Mouse (Mus musculus): Measurements from ENCODE around the gene Smim24.

Gene Smim24

DNA sequence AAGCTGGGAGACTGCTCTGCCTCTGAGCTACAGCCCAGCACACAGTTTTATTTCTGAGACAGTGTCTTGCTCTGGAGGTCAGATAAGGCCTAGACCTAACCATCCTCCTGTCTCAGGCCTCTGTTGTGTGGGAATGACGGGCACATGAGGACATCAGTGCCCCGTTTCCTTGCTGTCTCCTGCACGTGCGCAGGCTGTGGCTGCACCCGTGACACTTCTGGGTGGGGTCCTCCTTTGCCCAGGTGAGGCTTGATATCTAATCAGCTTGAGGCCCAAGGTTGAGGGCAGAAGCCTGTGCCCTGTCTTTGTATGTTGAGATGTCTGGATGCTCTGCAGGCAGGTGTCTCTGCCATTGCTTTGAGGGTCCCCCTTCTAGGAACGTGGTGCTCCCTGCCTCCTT lies 581 bp upstream of the Smim24 start:
- DNase-seq, result no peak

DNA sequence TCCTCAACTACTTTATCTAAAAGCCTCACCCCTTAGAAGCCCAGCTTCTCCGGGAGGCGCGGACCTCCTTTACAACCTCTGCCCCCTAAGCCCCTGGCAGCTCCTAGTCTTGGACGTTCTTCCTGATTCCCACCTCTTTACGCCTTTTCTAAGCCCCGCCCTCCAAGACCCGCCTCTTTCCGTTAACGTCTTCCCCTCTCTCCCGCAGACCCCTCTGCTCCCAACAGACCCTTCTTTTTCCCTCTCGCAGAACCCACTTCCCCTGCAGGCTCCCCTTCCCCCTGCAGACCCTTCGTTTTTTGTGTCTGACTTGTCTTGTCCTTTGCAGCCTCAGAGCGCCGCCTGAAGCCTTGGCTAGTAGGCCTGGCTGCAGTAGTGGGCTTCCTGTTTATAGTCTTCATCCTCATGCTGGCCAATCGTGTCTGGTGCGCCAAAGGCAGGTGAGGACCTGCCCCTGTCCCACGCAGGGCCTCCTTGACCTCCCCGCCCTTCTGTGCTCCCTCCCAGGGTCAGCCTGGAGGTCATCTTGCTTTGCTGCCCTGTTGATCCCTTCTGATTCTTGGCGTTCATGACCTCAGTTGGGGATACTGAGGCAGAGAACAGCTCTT lies 709 bp downstream of the Smim24 start:
- peak; percentile 77 for DNase-seq

DNA sequence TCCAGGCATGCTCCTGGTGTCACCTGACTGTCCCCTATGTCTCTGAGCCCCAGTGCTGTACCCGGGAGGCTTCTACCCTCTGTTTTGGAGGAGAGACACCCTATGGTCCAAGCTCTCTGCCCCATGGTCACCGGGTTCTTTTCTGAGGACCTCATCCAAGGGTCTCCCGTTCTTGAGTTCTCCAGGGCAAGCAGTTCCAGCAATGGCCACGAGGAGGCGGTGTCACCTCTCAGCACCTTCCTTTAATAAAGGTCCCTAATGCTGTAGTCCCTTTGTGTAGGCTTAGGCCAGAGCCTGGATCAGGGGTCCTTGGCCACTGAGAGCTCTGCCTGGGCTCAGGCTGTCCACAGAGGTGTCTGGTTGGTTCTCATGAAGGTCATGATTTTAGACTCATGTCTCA lies 2.3 kb downstream of the Smim24 start:
- peak; percentile 74 for DNase-seq

DNA sequence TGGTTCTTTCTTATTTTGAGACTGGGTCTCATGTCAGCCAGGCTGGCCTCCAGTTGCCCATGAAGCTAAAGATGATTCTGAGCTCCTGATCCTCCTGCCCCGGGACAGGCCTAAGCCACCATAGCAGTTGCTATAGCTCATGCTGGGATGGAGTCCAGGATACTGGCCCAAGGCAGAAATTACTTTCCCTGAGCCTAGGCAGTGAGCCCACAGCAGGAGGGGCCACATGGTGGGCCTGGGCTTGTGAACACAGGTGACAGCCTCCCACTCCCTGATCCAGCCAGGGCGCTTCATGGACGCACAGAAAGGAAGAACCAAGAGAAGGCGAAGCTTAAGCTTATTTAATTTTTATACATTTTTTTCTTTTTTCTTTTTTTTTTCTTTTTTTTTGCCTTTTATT lies 3.0 kb downstream of the Smim24 start:
- no peak for DNase-seq

DNA sequence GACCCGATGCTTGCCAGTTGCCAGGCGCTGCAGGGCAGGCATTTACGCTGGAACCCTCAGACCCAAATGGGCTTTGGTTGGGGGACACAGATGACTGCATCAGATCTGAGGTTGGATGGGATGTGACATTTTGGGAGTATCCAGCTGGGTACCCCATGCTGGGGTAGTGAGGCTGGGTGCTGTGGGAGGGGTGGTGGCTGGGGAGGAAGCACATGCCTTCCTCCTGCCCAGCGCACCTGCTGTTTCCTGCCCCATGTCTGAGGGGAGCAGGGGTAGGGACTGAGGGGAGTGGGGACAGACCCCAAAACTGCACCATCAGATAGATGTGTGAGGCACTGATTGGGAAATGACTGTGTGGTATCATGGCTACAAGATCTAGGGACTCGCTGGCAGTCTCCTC lies 3.9 kb downstream of the Smim24 start:
- peak; percentile 54 for DNase-seq

DNA sequence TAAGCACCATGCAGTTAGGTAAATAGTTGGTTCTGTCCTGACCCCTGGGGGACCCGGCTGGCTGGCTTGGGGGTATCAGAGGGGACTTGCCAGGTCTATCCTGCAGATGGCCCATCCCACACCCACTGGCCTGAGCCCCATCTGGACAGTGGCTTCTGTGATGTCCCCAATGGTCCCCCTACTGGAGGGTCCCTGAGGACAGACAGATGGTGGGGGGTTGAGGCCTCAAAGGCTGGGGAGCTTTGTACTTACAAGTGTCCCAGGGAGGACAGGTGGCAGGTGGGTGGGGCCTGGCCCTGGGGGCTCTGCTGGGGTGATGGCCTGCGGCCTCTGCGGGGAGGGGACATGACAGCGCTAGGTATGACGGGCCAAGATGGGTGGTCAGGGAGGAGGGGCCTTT lies 6.4 kb downstream of the Smim24 start:
- no peak for DNase-seq

DNA sequence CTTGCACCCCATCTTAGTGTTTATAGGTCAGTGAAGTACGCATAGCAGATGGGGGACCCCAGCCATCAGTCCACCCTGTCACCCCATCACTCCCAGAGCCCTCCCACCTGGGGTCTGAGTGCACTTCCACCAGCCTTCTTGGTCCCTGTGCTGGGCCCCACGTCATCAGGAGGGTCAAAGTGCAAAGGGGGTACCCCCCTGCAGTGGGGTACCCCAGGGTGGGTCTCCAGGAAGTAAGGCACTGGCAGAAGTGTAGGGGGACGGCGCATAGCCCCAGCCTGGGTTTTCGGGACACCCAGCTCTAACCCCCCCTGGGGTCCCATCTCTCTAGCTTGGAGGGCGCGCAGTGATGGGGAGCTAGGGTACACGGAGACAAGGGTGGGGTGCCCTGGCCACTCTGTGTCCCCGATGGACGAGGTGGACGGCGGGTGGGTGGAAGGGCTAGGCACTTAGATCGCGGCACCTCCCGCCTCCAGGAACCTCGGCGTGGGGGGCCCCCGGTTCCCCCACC lies 7.0 kb downstream of the Smim24 start:
- no peak for DNase-seq

DNA sequence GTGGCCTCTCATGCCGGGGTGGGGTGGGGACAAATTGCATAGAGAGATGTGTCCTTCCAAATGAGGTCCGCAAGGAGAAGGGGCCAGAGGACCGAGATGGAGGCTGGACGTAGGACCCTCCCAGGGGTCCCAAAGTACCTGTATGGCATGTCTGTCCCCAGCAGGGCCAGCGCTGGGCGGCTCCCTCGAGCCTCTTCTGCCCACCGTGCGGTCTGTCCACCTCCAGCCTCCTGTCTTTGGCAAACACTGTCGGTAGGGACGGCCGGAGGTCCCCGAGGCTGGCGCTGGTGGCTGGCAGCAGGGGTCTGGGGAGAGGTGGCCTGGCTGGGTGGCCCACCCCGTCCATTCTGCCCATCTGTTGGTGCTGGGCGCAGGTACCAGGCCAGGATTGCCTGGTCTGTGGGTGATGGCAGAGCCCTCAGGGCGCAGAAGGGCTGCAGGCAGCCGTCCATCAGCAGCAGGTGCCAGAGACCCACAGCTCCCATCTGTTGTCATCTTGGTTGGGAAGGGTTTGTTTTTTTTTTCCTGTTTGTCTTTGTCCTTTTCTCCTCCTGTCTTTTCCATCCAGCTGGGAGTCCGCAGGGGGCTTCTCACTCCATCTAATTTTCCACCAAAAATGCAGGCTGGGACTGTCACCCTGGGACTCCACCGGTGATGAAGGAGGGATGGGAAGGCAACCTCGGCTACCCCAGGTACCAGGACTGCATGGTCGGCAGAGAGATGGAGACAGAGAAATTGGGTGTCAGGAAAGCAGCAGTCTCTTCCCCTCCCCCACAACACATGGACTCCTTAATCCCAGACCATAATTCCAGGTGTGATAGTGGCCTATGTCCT lies 7.7 kb downstream of the Smim24 start:
- DNase-seq, result no peak

DNA sequence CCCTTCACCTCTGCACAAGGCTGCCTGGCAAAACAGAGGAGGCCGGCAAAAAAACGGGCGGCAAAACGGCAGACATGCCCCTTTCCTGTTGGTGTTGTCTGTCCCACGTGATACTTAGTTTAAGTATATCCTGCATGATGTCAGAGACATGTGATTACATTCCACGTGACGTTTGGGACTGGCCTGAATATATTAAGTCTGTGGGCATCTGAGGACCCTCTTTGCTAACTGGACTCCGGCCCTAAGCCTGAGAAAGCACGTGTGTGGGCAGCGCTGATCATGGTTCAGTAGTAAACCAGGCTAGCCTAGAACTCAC lies 8.3 kb downstream of the Smim24 start:
- no peak for DNase-seq

DNA sequence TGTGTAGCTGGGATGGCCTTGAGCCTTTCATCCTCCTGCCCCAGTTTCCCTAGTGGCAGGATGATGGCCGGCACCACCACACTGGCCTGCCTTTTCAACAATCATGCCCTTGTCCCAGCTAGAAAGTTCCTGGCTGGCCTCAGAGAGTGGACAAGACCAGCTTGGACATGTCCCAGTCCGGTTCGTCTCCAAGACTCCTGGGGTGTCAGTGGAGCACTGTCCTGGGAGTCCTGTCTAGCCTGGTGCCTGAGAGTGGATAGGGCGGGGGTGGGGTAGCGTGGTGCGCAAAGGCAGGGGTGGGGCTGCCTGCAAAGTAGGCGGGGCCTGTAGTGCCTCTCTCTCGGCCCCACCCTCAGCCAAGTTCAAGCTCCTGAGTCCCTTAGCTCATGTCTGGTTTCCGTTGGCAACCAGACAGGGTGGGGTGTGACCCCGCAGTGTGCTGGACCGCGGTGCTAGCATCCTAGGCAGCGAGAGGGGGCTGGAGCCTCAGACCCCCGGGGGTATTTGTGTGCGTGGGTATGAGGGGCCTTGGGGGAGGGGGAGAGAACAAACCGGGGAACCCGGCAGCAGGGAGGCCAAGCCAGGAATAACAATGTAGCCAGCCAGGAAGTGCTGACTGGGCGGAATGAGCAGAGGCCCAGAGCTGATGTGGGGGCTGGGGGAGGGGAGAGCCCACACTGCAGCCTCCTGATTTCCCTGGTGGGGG lies 8.8 kb downstream of the Smim24 start:
- no peak for DNase-seq

DNA sequence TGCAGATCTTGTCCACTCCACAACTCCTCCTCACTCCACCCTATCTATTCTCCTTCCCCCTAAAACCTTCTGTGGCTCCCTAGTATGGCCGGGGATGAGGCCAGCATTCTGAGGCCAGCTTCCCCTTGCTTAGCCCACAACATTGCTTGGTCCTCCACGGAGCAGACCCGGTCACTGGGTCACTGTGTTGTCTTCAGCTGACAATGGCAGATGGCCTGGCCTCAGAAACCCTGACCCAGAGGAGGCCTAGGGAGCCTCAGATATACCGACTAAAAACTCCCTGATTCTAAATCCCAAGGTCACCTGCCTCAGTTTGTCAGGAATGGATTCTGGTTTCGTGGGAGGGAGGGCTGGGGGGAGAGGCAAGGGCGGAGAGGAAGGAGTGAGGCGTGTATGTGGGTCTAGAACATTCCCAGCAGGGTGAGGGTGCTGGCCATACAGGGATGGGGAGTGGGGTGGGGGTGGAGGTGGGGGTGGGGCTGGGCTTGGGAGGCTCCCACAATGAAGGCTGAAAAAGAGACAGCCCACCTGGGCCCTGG lies 9.4 kb downstream of the Smim24 start:
- DNase-seq, result no peak

DNA sequence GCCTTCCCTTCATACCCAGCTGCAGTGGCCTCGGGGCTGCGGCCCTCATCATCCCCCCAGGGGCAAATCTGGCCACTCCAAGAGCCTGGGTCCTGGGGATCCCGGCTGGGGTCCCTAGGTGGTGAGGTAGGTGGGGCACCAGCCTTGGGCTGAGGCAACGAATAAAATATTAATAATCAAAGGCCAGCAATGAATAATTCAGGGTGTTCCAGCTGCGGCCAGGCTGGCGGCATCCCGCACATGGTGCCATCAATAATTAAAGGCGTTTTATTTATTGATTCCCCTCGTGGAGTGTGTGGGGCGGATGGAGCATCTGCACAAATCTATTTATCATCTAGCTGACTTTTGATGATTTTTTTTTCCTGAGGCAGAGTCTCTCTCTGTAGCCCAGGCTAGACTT lies 10.7 kb downstream of the Smim24 start:
- DNase-seq, result no peak

DNA sequence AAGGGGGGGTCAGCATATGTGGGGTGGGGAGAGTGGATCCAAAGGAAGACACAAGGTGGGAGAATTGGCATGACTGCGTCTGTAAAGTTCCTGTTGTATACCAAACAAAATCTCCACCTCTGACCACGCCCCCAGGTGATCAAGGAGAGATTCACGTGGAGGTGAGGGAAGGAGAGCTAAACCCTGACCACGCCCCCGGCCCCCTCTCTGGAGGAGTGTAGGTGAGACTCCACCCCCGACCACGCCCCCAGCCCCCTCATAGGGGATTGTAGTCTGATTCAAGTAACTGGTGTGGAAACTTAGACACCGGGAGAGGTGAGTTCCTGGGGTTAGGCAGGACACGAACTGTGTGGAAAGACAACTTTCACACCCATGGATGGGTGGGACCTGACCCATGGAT lies 11.2 kb downstream of the Smim24 start:
- no peak for DNase-seq

DNA sequence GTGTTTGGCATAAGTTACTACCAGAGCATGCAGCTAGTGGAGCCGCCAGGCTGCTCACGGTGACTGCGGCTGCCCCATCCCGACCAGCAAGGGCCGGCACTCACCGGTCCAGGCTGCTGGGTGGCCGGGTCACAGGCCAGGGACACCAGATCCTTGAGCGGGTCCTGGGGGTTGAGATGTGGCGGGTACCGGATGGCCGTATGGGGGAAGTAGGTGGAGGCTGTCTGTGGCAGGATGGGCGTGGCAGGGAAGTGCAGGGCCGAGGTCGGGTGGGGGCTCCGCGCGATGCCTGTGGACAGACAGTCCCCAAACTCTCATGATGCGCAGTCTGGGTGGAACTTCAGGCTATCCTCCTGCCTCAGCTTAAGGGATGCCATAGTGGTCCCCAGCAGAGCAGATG lies 11.9 kb downstream of the Smim24 start:
- no peak for DNase-seq

DNA sequence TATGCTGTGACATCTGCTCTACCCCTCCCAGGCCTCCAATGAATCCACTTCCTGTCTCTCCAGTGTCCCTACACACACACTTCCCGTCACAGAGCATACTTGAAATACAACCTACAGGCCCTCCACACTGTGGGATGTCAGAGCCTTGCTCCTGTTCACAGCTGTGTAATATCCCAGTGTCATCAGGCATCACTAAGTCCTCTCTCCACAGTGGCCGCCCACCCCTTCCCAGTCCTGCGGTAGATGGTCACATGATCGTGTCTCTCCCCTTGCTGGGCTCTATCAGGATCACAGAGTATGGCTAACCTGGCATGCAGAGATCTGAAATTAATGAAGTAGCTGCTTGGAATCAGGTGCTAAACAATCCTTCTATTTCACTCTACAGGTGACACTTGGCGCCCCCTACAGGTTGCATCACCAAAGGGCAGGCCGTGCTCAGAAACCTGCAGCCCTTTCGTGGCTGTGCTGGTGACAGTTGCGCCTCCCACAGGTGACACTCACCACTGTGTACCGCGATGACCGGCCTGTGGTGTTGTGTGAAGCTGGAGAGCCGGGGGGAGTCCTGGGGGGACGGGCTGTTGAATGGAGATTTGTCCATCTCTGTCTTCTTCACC lies 12.8 kb downstream of the Smim24 start:
- DNase-seq, result peak; percentile 74

DNA sequence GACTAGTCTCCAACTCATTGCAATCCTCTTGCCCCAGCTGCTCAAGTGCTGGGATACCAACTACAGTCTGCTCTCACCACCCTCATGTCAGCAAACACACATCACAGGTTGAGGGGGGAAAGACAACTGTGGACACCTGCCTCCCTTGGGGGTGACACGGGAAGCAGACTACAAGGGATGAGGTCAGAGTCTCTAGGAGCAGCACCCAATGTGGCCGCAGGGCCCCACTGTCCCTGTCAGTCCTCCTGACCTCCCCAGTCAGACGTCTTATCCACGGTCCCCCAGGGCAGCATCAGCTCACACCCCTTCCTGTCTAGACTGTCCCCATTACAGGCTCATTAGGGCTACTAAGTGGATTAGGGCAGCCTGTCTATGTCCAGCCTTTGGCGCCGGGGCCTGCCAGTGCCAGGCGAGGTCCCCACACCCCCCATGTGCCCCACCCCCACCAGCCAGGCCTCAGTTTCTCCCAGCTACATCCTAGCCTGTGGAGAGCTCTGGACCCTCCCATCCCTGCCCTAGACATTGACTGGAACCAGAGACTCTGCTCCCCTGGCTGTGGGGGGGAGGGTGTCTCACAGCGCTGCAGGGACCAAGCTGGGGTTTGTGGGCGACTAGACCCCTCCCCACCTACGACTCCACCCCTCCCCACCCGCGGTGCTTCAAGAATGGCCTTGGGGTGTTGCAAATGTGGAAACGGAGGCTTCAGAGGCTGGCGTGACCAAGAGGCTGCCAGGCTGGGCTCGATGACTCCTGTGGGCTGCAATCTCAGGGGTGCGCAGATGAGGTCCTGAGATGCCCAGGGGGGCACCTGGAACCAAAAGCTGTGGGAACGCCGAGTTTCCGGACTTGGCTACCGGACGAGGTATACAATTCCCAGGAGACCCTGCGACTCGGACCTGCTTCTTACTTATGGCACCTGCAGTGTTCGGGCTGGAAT lies 13.9 kb downstream of the Smim24 start:
- no peak for DNase-seq

DNA sequence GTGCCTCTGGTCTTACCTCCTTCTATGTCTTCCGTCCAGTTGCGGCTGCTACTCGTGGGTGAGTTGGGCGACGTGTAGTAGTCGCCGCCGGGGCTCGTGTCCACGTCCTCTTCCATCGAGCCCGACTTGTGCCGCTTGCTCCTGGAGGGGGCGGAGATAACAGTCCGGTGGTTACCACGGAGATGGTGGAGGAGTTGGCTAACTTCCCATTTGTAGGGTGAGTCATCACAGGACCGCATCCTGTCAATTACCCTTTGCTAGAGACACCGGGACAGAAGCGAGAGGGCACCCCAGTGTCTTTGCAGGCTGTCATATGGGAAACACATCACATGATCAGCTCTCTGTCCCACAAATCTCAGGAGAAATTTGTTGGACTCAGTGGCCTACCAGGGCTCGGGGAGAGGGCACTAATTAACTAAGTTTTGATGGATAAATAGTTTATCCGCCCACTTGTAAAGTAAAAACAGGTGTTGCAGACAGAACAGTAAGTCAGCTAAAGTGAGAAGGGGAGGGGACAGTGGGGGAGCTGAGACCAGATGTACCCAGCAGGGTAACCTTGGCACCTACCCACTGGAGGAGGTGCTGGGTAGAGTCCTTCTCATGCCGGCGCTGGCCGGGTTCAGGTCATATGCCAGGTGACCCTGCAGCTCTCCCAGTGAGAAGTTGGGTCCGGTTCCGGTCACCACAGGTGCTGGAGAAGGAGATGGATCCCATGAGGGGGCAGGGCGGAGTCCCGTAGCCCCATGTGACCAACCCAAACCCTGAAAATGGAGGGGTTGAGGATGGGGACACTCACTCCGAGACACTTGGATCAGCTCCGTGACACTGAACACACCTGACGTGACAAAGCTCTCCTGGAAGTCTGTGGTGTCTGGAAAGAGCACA lies 14.9 kb downstream of the Smim24 start:
- peak; percentile 26 for DNase-seq

DNA sequence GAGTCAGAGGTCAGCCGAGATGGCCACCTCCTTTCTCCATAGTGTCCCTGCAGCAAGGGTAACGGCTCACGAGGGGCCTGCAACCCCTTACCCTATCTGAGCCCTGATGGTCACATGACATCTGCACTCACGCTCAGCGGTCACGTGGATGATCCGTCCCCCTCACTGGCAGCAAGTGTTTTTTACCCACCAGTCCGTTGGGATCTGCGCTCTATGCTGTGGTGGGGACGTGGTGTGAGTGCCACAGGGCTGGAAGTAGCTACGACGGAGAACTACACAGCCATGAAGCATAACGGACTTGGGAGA lies 15.5 kb downstream of the Smim24 start:
- no peak for DNase-seq

DNA sequence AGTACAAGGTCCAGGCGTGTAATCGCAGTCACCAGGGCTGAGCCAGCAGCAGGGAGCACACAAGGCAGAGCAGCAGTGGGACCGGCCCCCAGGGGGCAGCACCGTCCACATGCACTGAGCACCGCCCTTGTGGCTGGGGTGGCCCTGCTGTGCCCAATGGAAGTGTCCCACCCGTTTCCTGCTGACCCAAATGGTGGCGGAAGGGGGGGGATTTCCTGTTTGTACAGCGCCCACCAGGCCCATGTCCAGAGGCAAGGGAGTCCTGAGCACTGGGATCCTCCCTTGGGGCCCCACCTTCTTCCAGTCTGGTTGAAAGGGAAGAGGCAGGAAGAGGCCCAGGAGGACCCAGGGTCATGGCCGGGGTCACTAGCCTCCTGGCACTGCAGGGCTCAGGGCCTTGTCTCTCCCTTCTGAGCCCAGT lies 16.0 kb downstream of the Smim24 start:
- DNase-seq, result peak; percentile 69

DNA sequence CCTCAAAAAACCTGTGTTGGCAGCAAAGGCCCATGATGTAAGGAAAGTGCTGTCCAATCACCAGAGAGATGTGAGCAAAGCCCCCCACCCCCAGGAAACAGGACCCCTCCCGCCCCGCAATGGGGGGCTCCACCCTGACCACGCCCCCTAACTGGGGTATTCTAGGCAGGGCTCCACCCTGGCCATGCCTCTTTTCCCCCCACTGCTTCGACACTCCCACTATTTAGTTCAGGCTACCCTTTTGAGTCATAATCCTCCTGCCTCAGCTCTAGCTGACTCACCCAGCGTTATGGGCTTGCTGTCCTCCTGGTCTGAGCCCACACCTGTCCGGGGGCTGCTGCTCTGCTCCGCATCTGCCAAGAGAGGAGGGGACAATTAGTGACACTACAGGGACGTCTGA lies 16.5 kb downstream of the Smim24 start:
- no peak for DNase-seq

DNA sequence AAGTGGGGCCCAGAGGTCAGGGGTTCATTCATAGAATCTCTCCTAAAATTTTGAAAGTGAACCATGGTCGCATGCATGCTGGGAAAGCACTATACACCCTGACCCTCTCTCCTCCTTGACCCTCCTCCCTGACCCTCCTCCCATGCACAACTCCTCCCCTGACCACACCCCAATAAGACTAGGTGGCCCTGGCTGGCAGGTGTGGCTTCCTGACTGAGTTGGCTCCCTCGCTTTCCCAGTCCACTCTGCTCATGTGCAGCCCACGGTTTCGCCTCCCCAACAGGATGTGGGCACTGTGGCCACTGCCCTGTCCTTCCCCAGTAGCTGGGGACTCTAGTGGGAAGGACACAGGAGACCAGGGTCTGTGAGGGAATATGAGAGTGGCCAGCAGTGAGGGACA lies 17.5 kb downstream of the Smim24 start:
- no peak for DNase-seq

Data from thymus, postnatal 25 days (tissue).